Mouse (Mus musculus) heart, embryonic 10.5 days (tissue): ENCODE data around the gene Smpd3. TPM values are rescaled to one million over a fixed set of nuclear protein-coding genes. Genes with fewer than 3 reads are reported as not detected.

Experiments used
- DNase-seq: peaks from one replicate; pipeline ENCODE4 v3.0.0-alpha.2; 2017; ENCODE audit warnings: low spot score
- H3K27ac ChIP-seq: fragments of 300-500 bp; sonication (generic); 2 replicates; pipeline ENCODE4 v1.5.1; 2016; ENCODE audit warnings: mild to moderate bottlenecking
- H3K27me3 ChIP-seq: fragments of 300-500 bp; sonication (generic); 2 replicates; pipeline ENCODE4 v1.6.1; 2016; ENCODE audit warnings: mild to moderate bottlenecking; ENCODE audit not compliant: poor library complexity, insufficient read depth, severe bottlenecking
- H3K36me3 ChIP-seq: fragments of 300-500 bp; sonication (generic); 2 replicates; pipeline ENCODE4 v1.6.1; 2016; ENCODE audit warnings: mild to moderate bottlenecking, moderate library complexity
- H3K4me1 ChIP-seq: fragments of 300-500 bp; sonication (generic); 2 replicates; pipeline ENCODE4 v1.6.1; 2016; ENCODE audit warnings: mild to moderate bottlenecking
- H3K4me3 ChIP-seq: fragments of 300-500 bp; sonication (generic); 2 replicates; pipeline ENCODE4 v1.5.1; 2016; ENCODE audit warnings: mild to moderate bottlenecking, moderate library complexity
- H3K9me3 ChIP-seq: fragments of 300-500 bp; sonication (generic); 2 replicates; pipeline ENCODE4 v1.6.1; 2016; ENCODE audit warnings: mild to moderate bottlenecking, moderate library complexity
- WGBS: fragments of 180-500 bp; shearing (Covaris S2); methylation state at CpG from one replicate; pipeline ENCODE4 v1.1.7; 2016; 5-methylcytosine and 5-hydroxymethylcytosine counted together
- polyA plus RNA-seq: library from polyadenylated mRNA; unstranded; fragments of >200 nt; fragmentation: Nextera tagmentation; extraction: Ambion mirVana; gene quantifications from 2 replicates; pipeline ENCODE4 v1.2.1, GENCODE M21; 2016

The Smpd3 gene
- polyA plus RNA-seq, 1 experiment from 2014 or later: 3.8 TPM

DNA sequence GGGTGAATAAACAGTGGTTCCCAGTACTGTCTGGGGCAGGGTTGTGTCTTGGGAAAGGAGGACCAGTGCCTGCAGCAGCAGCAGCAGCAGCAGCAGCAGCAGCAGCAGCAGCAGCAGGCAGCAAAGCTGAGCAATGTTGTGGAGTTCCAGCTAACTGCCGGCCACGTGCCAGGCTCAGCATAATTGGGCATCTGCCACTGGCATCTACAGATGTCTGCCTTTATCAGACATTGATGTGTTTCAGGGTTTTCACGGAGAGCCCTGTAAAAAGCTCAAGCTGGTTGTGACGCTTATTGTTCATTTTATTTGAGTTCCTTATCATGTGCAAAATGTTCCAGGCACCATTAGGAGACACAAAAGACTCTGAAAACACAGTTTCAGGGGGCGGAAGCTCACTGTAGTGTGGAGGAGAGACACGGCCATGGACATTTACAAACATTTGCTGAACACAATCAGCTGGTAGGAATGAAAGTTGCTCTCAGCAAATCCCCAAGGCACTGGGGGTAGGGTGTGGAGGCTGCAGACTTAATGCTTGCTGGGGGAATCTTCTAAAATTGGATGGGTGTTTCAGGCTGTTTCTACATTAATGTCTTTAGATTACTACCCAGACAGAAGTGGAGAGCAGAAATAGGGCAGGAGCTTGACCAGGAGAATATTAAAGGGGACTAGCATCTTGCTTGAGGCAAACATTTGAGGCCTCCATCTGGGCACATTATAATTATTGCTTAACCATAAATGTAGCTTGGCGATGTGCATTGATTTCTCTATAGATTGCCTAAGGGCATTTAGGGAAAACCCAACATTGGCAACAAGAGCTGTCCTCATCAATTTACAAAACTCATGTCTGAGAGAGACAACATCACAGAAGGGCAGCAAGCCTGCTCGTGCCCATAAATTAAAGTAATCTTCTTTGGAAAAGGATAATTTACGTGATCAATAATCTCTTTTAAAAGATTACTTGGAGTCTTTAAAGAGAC, 36.8 kb downstream of the Smpd3 start:
- DNase-seq: no peak
- Histone ChIP-seq H3K4me3 (no peak overlapping the region), H3K4me1 (peaks cover 21% of the 10 kb centered on the region), H3K36me3 (no peaks in the 10 kb centered on the region), H3K27ac (no peak overlapping the region; the same call in 1 of the 2 replicates), H3K9me3 (no peaks in the 10 kb centered on the region), H3K27me3 (no peaks in the 10 kb centered on the region)
- WGBS: 69% methylated on average over 9 of the region's 9 CpGs

DNA sequence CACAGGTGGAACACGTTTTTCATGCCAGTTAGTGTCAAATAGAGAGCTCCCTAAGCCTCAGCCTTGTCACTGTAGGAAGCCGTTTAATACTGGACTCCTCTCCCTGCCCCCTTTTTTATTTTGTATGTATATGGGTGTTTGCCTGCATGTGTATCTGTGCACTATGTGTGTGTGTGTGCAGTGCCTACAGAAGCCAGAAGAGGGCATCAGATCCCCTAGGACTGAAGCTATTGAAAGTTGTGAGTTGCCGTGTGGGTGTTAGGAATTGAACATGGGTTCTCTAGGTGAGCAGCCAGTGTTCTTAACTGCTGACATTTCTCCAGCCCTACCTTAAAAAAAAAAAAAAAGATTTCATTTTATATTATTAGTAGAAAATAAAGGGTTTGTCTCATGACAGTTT, 38.1 kb downstream of the Smpd3 start:
- Histone ChIP-seq H3K4me3 (no peak overlapping the region), H3K27ac (no peak overlapping the region), H3K36me3 (no peaks in the 10 kb centered on the region), H3K4me1 (peaks cover 21% of the 10 kb centered on the region), H3K9me3 (no peaks in the 10 kb centered on the region), H3K27me3 (no peaks in the 10 kb centered on the region)
- WGBS: 81% methylated on average over 3 of the region's 3 CpGs
- no peak for DNase-seq

DNA sequence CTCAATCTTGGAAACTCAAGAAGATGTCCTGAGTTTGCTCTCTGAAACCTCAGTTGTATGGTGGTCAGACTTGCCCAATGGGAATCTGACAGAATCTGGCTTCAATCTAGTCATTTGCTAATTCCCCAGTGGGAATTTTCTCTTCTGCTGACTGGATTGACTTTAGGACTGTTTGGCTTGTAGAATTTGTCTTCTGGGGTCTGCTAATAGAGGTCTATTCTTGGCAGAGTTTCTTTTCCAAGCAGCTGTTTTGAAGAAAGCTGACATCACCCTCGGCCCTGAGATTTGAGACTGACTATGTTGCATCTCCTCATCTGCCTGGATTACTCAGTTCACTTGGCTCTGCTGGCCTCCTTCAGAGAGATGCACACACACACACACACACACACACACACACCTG, 38.9 kb downstream of the Smpd3 start:
- 67% methylated on average over 1 of the region's 1 CpGs for WGBS
- H3K4me3 ChIP-seq: no peak overlapping the region
- H3K27ac ChIP-seq: peak overlapping the region; percentile 12; the same call in 1 of the 2 replicates
- H3K4me1 ChIP-seq: peaks cover 14% of the 10 kb centered on the region
- H3K9me3 ChIP-seq: no peaks in the 10 kb centered on the region
- H3K36me3 ChIP-seq: no peaks in the 10 kb centered on the region
- DNase-seq: no peak
- H3K27me3 ChIP-seq: no peaks in the 10 kb centered on the region

DNA sequence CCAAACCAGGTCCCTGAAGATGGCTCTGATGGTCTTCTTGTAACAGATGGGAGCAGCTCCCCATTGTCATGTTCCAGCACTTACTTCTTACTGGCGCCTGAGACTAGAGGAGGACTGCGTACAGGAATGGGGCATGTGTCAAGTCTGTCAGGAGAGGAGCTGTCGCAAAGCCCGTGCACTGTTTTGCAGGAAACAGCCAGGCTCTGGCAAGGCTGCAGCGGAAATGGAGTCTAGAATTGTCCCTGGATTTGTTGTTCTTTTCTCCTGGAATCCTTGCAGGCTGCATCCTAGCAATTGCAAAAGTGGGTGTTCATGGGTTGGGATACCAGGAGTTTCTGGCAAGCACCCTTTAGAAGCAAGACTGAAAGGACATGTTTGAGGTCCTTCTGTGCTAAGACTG, 39.5 kb downstream of the Smpd3 start:
- Histone ChIP-seq H3K9me3 (no peaks in the 10 kb centered on the region), H3K4me3 (no peak overlapping the region), H3K27ac (peak overlapping the region; percentile 12), H3K27me3 (no peaks in the 10 kb centered on the region), H3K4me1 (peaks cover 13% of the 10 kb centered on the region), H3K36me3 (no peaks in the 10 kb centered on the region)
- 47% methylated on average over 5 of the region's 5 CpGs for WGBS
- no peak for DNase-seq

DNA sequence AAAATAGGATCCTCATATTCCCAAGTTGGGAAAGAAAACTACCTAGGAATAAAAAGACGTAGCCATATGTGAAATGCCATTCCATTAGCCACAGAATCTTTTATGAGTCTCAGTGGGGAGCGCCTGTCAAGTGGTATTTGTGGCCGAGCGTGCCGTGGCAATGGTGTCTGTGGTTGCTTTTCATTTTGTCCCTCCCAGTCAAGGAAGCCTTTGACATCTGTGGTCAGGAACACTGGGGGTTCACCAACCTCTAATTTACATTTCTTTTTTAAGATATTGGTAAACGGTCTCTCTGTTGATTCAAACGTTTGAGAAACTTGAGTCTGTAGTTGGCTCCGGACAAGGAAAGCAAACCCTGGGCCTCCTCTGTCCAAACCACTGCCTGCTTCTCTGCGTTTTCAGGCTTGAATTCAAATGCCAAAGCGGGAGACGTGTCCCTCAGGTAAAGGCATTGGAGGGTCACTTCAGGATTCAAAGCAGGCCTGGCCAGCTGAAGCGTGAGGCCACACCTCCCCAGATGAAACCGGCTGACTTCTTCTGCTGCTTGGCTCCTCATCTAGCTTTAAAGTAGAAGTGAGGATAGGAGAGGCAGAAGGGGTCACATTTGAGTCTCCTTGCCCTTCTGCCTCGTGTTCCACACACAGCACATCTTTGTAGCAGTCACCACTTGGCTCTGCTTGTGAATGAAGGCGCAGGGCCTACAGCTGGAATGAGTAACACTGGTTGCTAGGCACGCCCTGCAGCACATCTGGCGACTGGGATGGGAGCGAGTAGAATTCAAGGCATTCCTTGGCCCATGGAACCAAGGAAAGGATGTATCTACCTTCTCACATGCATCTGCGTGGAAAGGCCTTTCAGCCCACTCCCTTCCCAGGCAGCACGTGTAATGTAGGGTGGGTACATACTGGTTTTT, 45.0 kb downstream of the Smpd3 start:
- Histone ChIP-seq H3K36me3 (no peaks in the 10 kb centered on the region), H3K27me3 (no peaks in the 10 kb centered on the region), H3K4me1 (peaks cover 5% of the 10 kb centered on the region), H3K4me3 (no peak overlapping the region), H3K9me3 (no peaks in the 10 kb centered on the region), H3K27ac (no peak overlapping the region)
- WGBS: 77% methylated on average over 20 of the region's 20 CpGs
- DNase-seq: no peak

GRCm38 (mm10) chr8:106289464-106289863, 48.3 kb downstream of the Smpd3 start:
- peaks cover 9% of the 10 kb centered on the region for H3K4me1 ChIP-seq
- H3K27ac ChIP-seq: no peak overlapping the region
- H3K9me3 ChIP-seq: no peaks in the 10 kb centered on the region
- H3K36me3 ChIP-seq: no peaks in the 10 kb centered on the region
- no peak for DNase-seq
- H3K4me3 ChIP-seq: no peak overlapping the region
- WGBS: 55% methylated on average over 7 of the region's 7 CpGs
- no peaks in the 10 kb centered on the region for H3K27me3 ChIP-seq

GRCm38 (mm10) chr8:106288732-106289131, 49.1 kb downstream of the Smpd3 start:
- Histone ChIP-seq H3K9me3 (no peaks in the 10 kb centered on the region), H3K36me3 (no peaks in the 10 kb centered on the region), H3K27ac (no peak overlapping the region), H3K27me3 (no peaks in the 10 kb centered on the region), H3K4me3 (no peak overlapping the region), H3K4me1 (peaks cover 9% of the 10 kb centered on the region)
- no peak for DNase-seq
- WGBS: 45% methylated on average over 3 of the region's 3 CpGs

DNA sequence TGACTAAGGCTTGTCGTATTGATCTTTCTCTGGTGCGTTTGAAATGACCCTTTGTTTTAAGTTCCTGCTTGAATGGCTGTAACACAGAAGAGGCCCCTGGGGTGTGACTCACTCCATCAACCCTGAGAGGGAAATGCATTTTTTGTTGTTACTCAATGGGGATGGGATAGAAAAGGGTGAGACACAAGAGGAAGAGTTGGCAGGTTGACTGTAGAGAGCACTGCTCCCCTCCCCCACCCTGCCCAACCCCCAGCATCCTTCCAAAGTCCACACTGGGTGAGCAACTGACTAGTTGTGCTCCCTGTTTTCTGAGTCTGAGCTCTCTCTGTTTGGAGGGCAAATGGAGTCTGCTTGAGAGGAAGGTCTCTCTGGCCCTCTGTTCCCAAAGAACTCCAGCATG, 50.3 kb downstream of the Smpd3 start:
- Histone ChIP-seq H3K9me3 (no peaks in the 10 kb centered on the region), H3K4me3 (no peak overlapping the region), H3K4me1 (peaks cover 9% of the 10 kb centered on the region), H3K27ac (no peak overlapping the region), H3K36me3 (no peaks in the 10 kb centered on the region), H3K27me3 (no peaks in the 10 kb centered on the region)
- 43% methylated on average over 2 of the region's 2 CpGs for WGBS
- DNase-seq: no peak

DNA sequence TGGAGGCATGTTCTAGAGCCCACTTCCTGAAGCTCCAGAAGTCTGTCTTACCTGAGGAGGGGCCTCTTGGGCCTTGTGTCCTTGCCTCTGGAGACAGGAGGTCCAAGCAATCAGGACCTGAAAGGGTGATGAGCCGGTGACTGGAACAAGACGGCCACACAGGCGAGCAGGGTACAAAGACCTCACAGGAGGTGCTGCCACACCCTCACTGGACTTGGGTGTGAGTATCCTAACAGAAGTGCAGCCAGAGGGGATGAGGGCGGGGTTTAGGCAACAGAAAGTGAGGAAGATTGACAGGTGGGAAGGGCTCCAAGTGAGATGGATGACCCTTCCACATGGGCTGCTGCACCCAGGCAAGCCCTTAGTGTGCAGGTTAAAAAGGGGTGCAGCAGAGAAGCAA, 56.9 kb downstream of the Smpd3 start:
- no peak for DNase-seq
- peak overlapping the region; percentile 33; the same call in 1 of the 2 replicates for H3K27ac ChIP-seq
- H3K4me3 ChIP-seq: no peak overlapping the region
- WGBS: 53% methylated on average over 4 of the region's 4 CpGs
- H3K36me3 ChIP-seq: no peaks in the 10 kb centered on the region
- H3K9me3 ChIP-seq: no peaks in the 10 kb centered on the region
- peaks cover 10% of the 10 kb centered on the region; the same call in 1 of the 2 replicates for H3K27me3 ChIP-seq
- peaks cover 32% of the 10 kb centered on the region for H3K4me1 ChIP-seq

DNA sequence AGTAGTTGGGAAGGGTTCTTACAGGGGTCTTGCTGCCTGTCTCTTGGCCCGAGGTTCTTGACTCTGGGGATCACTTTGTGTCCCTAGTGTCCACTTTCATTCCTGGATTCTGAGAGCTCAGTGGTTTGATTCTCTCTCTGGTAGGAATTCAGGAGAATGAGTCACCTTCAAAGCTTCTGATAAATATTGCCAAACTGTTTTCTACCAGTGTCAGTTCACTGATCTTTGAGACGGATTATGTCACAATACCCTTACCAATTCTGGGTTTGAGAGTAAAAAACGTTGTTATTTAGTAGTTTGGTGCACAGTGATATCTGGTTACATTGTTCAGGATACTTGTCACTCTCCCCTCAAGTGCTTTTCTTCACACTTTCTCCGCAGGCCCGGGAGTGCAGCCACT, 57.6 kb downstream of the Smpd3 start:
- Histone ChIP-seq H3K4me3 (no peak overlapping the region), H3K4me1 (peaks cover 32% of the 10 kb centered on the region), H3K27me3 (peaks cover 10% of the 10 kb centered on the region; the same call in 1 of the 2 replicates), H3K9me3 (no peaks in the 10 kb centered on the region), H3K27ac (peak overlapping the region; percentile 65), H3K36me3 (no peaks in the 10 kb centered on the region)
- no peak for DNase-seq
- WGBS: 23% methylated on average over 5 of the region's 5 CpGs

GRCm38 (mm10) chr8:106278367-106279042, 59.3 kb downstream of the Smpd3 start:
- H3K4me3 ChIP-seq: no peak overlapping the region
- H3K27me3 ChIP-seq: peaks cover 10% of the 10 kb centered on the region; the same call in 1 of the 2 replicates
- peaks cover 32% of the 10 kb centered on the region for H3K4me1 ChIP-seq
- H3K27ac ChIP-seq: 0 out of 2 replicates have a peak overlapping the region, but pooled peaks have one; percentile 19
- no peaks in the 10 kb centered on the region for H3K9me3 ChIP-seq
- DNase-seq: no peak
- 71% methylated on average over 11 of the region's 11 CpGs for WGBS
- H3K36me3 ChIP-seq: no peaks in the 10 kb centered on the region

DNA sequence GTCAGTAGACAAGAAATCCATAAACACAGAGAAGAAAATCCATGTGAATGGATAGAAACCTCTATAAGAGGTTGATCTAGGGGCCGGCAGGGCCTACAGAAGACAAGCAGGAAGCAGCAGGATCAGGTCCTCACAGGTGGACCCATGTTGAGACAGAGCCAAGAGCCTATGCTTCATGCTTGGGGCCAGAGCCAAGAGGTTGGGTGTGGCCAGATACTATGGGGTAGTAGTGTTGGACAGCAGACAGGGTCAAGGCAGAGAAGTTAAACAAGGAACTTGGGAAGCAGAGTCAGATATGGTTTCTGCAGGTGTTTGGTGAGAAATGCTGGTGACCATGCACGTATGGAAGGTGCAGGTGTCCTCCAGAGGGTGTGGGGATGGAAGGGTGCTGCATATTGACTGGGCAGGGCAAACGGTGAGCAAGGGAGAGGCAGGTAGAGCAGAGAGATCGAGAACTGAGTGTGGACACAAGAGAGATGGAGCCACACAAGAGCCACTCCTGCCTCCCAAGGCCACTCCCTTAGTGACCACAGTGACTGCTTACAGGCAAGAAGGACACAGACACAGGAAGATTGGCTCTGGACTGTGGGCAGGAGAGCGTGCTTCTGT, 61.0 kb downstream of the Smpd3 start:
- Histone ChIP-seq H3K9me3 (no peaks in the 10 kb centered on the region), H3K4me1 (peaks cover 47% of the 10 kb centered on the region), H3K27ac (no peak overlapping the region), H3K27me3 (peaks cover 5% of the 10 kb centered on the region; the same call in 1 of the 2 replicates), H3K36me3 (no peaks in the 10 kb centered on the region), H3K4me3 (no peak overlapping the region)
- no peak for DNase-seq
- 88% methylated on average over 5 of the region's 5 CpGs for WGBS
